Mouse (Mus musculus) embryonic fibroblast, embryonic 13.5 days (primary cell): ENCODE results near the gene Rps12-ps3.

ENCODE experiments used
- CTCF ChIP-seq: IDR thresholded peaks from 2 replicates; pipeline ENCODE4 v1.5.1; 2011; ENCODE audit warnings: mild to moderate bottlenecking, control low read depth, low read length, moderate library complexity, borderline replicate concordance; ENCODE audit not compliant: insufficient read depth
- POLR2A ChIP-seq: IDR thresholded peaks from 2 replicates; pipeline ENCODE4 v1.6.1; 2011; ENCODE audit warnings: low read depth, mild to moderate bottlenecking, control low read depth, low read length, moderate library complexity

- TF ChIP-seq CTCF (no peak), POLR2A (no peak)
These were observed 16.0 kb downstream of the Rps12-ps3 start for GRCm38 (mm10) chr19:59337872-59338681.
